Mouse (Mus musculus): ENCODE results near the gene Lif. TPM values are rescaled to one million over a fixed set of nuclear protein-coding genes. Genes with fewer than 3 reads are reported as not detected.

Gene Lif
- total and polyA plus RNA-seq, 3 experiments: 0.27 to 0.31 TPM; not detected in 1

GRCm38 (mm10) chr11:4310324-4310723 is 53.0 kb downstream of the Lif start:
- DNase-seq (ENCODE audit: low read depth, low spot score): no peak
- H3K27ac ChIP-seq (ENCODE audit: control insufficient read depth, low read depth, low read length): no peak overlapping the region
- H3K4me1 ChIP-seq (ENCODE audit: control insufficient read depth in 1 of 2, insufficient read depth in 2 of 2, low read length in 2 of 2): peaks cover 3 to 20% of the 10 kb centered on the region in 2 experiments
- no peak overlapping the region for H3K9ac ChIP-seq (ENCODE audit: control insufficient read depth, low read depth, low read length, poor library complexity, severe bottlenecking)
- TF ChIP-seq CTCF (IDR thresholded peaks at IDR 0.05 in 2 of 3, conservative IDR thresholded peaks at IDR 0.05 in 1 of 3; ENCODE audit: control insufficient read depth in 1 of 3, insufficient read depth in 1 of 3, low read depth in 2 of 3, low read length in 3 of 3, poor library complexity in 1 of 3, severe bottlenecking in 1 of 3) (0 out of 6 replicates have a peak, but pooled peaks of 1 of the 3 experiments have one; percentile 12), GABPA (IDR thresholded peaks at IDR 0.05; ENCODE audit: low read depth, low read length) (no peak), MAFK (IDR thresholded peaks at IDR 0.05; ENCODE audit: borderline replicate concordance, low read depth, low read length) (0 out of 2 replicates have a peak, but pooled peaks have one; percentile 34), MAX (IDR thresholded peaks at IDR 0.05; ENCODE audit: low read length) (no peak), MXI1 (IDR thresholded peaks at IDR 0.05; ENCODE audit: low read depth, low read length) (no peak), MYC (IDR thresholded peaks at IDR 0.05; ENCODE audit: low read depth, low read length) (no peak), ZKSCAN1 (IDR thresholded peaks at IDR 0.05; ENCODE audit: low read depth, low read length) (no peak), POLR2AphosphoS2 (IDR thresholded peaks at IDR 0.05; ENCODE audit: low read length) (no peak), ZMIZ1 (IDR thresholded peaks at IDR 0.05; ENCODE audit: low read depth, low read length) (no peak), NELFE (IDR thresholded peaks at IDR 0.05; ENCODE audit: low read depth, low read length) (no peak), JUND (IDR thresholded peaks at IDR 0.05; ENCODE audit: low read depth, low read length) (no peak), SIN3A (IDR thresholded peaks at IDR 0.05; ENCODE audit: low read length) (no peak), POLR2AphosphoS5 (IDR thresholded peaks at IDR 0.05; ENCODE audit: borderline replicate concordance, low read depth, low read length) (no peak), RAD21 (IDR thresholded peaks at IDR 0.05; ENCODE audit: low read depth, low read length) (peak; percentile 5; the same call in 1 of the 2 replicates), USF2 (IDR thresholded peaks at IDR 0.05; ENCODE audit: borderline replicate concordance in 1 of 2, insufficient read depth in 1 of 2, low read depth in 1 of 2, low read length in 2 of 2) (no peak), ZC3H11A (IDR thresholded peaks at IDR 0.05; ENCODE audit: low read depth, low read length) (no peak), MYB (IDR thresholded peaks at IDR 0.05; ENCODE audit: low read depth, low read length) (no peak), MAZ (IDR thresholded peaks at IDR 0.05; ENCODE audit: low read depth, low read length) (no peak), ELF1 (IDR thresholded peaks at IDR 0.05; ENCODE audit: low read depth, low read length) (no peak)
- H3K79me2 ChIP-seq (ENCODE audit: control insufficient read depth, insufficient read depth, low read length, poor library complexity): no peaks in the 10 kb centered on the region
- no peaks in the 10 kb centered on the region for H3K27me3 ChIP-seq (ENCODE audit: control insufficient read depth in 1 of 2, insufficient read depth in 2 of 2, low read length in 2 of 2)
- H3K36me3 ChIP-seq (ENCODE audit: control insufficient read depth in 1 of 2, insufficient read depth in 2 of 2, low read length in 2 of 2): peaks cover 0 to 2% of the 10 kb centered on the region in 2 experiments; a peak in 2 of 4 replicates
- no peaks in the 10 kb centered on the region for H3K9me3 ChIP-seq (replicated peaks; ENCODE audit: insufficient read depth, low read length)
- no peak overlapping the region for H3K4me3 ChIP-seq (ENCODE audit: control insufficient read depth in 1 of 2, insufficient read depth in 1 of 2, low read depth in 2 of 2, low read length in 2 of 2)

- no peaks in the 10 kb centered on the region for H3K79me2 ChIP-seq (ENCODE audit: control insufficient read depth, insufficient read depth, low read length, poor library complexity)
- no peak overlapping the region for H3K4me3 ChIP-seq (ENCODE audit: control insufficient read depth in 1 of 2, insufficient read depth in 1 of 2, low read depth in 2 of 2, low read length in 2 of 2)
- H3K4me1 ChIP-seq (ENCODE audit: control insufficient read depth in 1 of 2, insufficient read depth in 2 of 2, low read length in 2 of 2): peaks cover 3 to 20% of the 10 kb centered on the region in 2 experiments
- H3K27ac ChIP-seq (ENCODE audit: control insufficient read depth, low read depth, low read length): no peak overlapping the region
- H3K27me3 ChIP-seq (ENCODE audit: control insufficient read depth in 1 of 2, insufficient read depth in 2 of 2, low read length in 2 of 2): no peaks in the 10 kb centered on the region; a peak in 1 of 4 replicates
- H3K36me3 ChIP-seq (ENCODE audit: control insufficient read depth in 1 of 2, insufficient read depth in 2 of 2, low read length in 2 of 2): peaks cover 0 to 2% of the 10 kb centered on the region in 2 experiments; a peak in 2 of 4 replicates
- DNase-seq (ENCODE audit: low read depth, low spot score): no peak
- no peak for TF ChIP-seq MXI1 (IDR thresholded peaks at IDR 0.05; ENCODE audit: low read depth, low read length)
- TF ChIP-seq GATA1 (IDR thresholded peaks at IDR 0.05; ENCODE audit: low read depth, low read length): no peak
- no peak for TF ChIP-seq POLR2AphosphoS2 (IDR thresholded peaks at IDR 0.05; ENCODE audit: low read length)
- no peak for TF ChIP-seq CHD2 (IDR thresholded peaks at IDR 0.05; ENCODE audit: low read length)
- TF ChIP-seq RCOR1 (IDR thresholded peaks at IDR 0.05; ENCODE audit: low read depth, low read length): no peak
- TF ChIP-seq NELFE (IDR thresholded peaks at IDR 0.05; ENCODE audit: low read depth, low read length): no peak
- TF ChIP-seq ZMIZ1 (IDR thresholded peaks at IDR 0.05; ENCODE audit: low read depth, low read length): no peak
- no peak for TF ChIP-seq USF2 (IDR thresholded peaks at IDR 0.05; ENCODE audit: borderline replicate concordance in 1 of 2, insufficient read depth in 1 of 2, low read depth in 1 of 2, low read length in 2 of 2)
- TF ChIP-seq NRF1 (IDR thresholded peaks at IDR 0.05; ENCODE audit: insufficient read depth, low read depth, low read length, poor library complexity, severe bottlenecking): no peak
- TF ChIP-seq POLR2AphosphoS5 (IDR thresholded peaks at IDR 0.05; ENCODE audit: borderline replicate concordance, low read depth, low read length): no peak
- no peak for TF ChIP-seq TAL1 (IDR thresholded peaks at IDR 0.05; ENCODE audit: low read length)
- TF ChIP-seq ZNF384 (IDR thresholded peaks at IDR 0.05; ENCODE audit: low read depth, low read length): no peak
- no peak for TF ChIP-seq BHLHE40 (IDR thresholded peaks at IDR 0.05; ENCODE audit: borderline replicate concordance, low read depth, low read length)
- no peak for TF ChIP-seq RAD21 (IDR thresholded peaks at IDR 0.05; ENCODE audit: low read depth, low read length)
- no peak for TF ChIP-seq CTCF (IDR thresholded peaks at IDR 0.05 in 2 of 3, conservative IDR thresholded peaks at IDR 0.05 in 1 of 3; ENCODE audit: control insufficient read depth in 1 of 3, insufficient read depth in 1 of 3, low read depth in 2 of 3, low read length in 3 of 3, poor library complexity in 1 of 3, severe bottlenecking in 1 of 3)
- no peak for TF ChIP-seq MAFK (IDR thresholded peaks at IDR 0.05; ENCODE audit: borderline replicate concordance, low read depth, low read length)
- no peak for TF ChIP-seq MYB (IDR thresholded peaks at IDR 0.05; ENCODE audit: low read depth, low read length)
- no peaks in the 10 kb centered on the region for H3K9me3 ChIP-seq (replicated peaks; ENCODE audit: insufficient read depth, low read length)
- no peak overlapping the region for H3K9ac ChIP-seq (ENCODE audit: control insufficient read depth, low read depth, low read length, poor library complexity, severe bottlenecking)
Measured at GRCm38 (mm10) chr11:4312180-4312579, 54.8 kb downstream of the Lif start.

Measured in MEL (cell line).